Mouse (Mus musculus) right cerebral cortex, postnatal 36 days (tissue): ENCODE data around the gene Slc25a31.

Source experiments
- DNase-seq, 2 experiments: peaks; one replicate each; pipeline ENCODE4 v3.0.0; 2022; ENCODE audit warnings: low spot score in 2 of 2, mixed read lengths in 1 of 2

Slc25a31 gene

GRCm38 (mm10) chr3:40738381-40738912 lies 29.8 kb downstream of the Slc25a31 start:
- no peak for DNase-seq

- DNase-seq: no peak
Observed at GRCm38 (mm10) chr3:40744024-40744835, 35.6 kb downstream of the Slc25a31 start, which contains the start of gene Hspa4l. TSS of gene Hspa4l (plus strand) at chr3:40744495.

GRCm38 (mm10) chr3:40744836-40745660 lies 36.4 kb downstream of the Slc25a31 start:
- DNase-seq: peak; percentile 85 to 87

- no peak for DNase-seq
Observed at GRCm38 (mm10) chr3:40745661-40746547, 37.2 kb downstream of the Slc25a31 start.

- no peak for DNase-seq
Observed at GRCm38 (mm10) chr3:40760746-40761145, 52.1 kb downstream of the Slc25a31 start.

GRCm38 (mm10) chr3:40761312-40761711 lies 52.7 kb downstream of the Slc25a31 start:
- DNase-seq: no peak
